Mouse (Mus musculus): ENCODE measurements around the gene E130308A19Rik. TPM values are rescaled to one million over a fixed set of nuclear protein-coding genes. Genes with fewer than 3 reads are reported as not detected.

The E130308A19Rik gene
- total and polyA plus RNA-seq, 2 experiments from 2014 or later: 22.6 to 24.9 TPM

DNA sequence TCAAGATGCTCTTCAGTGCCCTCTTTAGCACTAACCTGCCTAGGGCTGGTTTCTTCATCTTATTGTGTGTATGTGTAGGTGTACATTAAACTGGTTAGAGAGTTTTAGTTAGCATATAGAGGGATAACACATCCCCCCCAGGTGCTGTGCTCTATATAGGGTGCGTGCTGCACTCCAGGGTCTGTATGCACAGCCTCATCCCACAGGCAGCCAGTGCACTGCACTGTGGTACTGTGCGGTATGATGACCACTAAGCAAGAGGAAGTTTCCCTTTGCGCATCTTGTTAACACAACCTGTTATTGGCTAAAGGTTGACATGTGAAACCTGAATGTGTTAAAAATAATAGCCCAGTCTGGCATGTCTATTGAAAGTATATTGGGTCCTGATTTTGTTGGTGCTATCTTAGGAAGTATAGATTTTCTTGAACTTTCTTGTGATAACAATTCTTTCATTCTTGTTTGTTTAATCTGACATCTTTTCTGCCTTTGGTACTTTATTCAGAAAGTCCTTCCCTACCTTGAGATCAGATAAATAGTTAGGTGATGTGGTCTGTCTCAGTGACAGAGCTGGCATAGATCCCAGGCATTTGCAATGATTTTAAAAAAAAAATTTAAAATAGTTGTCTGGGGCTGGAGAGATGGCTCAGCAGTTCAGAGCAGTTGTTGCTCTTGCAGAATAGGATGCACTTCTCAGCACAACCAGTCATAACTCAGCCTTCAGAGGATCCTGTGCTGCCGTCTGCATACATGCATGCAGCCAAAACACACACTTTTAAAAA lies 73.2 kb downstream of the E130308A19Rik start:
- H3K36me3 ChIP-seq (ENCODE audit: insufficient read depth): no peaks in the 10 kb centered on the region
- no peaks in the 10 kb centered on the region for H3K4me1 ChIP-seq (ENCODE audit: insufficient read depth)
- 89% methylated on average over 4 of the region's 4 CpGs for WGBS
- no peak for ATAC-seq
- no peaks in the 10 kb centered on the region for H3K27me3 ChIP-seq (ENCODE audit: insufficient read depth, low read length)
- TF ChIP-seq CTCF (IDR thresholded peaks at IDR 0.05; ENCODE audit: low read depth): no peak
- H3K9ac ChIP-seq: no peak overlapping the region
- H3K4me2 ChIP-seq (ENCODE audit: low read depth): no peak overlapping the region
- no peak overlapping the region for H3K27ac ChIP-seq (ENCODE audit: low read depth, low read length)
- no peak for DNase-seq
- no peaks in the 10 kb centered on the region for H3K9me3 ChIP-seq (ENCODE audit: low read length)
- no peak overlapping the region for H3K4me3 ChIP-seq (ENCODE audit: low read depth, low read length)

DNA sequence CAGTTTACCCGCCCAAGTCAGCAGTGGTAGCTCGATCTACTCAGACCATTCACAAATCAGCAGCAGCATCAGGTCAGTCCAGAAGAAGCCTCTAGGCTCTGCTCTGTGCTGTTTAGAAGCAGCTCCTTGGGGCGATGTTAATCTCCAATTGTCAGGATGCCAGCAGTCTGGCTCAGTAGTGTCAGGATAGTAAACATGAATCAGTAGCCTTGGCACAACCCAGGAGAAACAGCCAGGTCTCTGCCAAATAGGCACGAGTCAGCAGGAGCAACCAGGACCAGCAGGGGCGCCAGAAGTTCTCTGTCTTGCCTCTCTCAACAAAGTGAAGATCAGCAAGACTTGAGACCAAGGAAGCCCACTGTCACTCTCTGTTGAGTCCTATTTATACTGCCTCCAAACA lies 83.3 kb downstream of the E130308A19Rik start:
- H3K4me1 ChIP-seq (ENCODE audit: insufficient read depth): no peaks in the 10 kb centered on the region
- H3K27ac ChIP-seq (ENCODE audit: low read depth, low read length): no peak overlapping the region
- ATAC-seq (peak; percentile 55), DNase-seq (peak; percentile 6)
- H3K9ac ChIP-seq: no peak overlapping the region
- H3K4me3 ChIP-seq (ENCODE audit: low read depth, low read length): no peak overlapping the region
- no peaks in the 10 kb centered on the region for H3K27me3 ChIP-seq (ENCODE audit: insufficient read depth, low read length)
- no peaks in the 10 kb centered on the region for H3K36me3 ChIP-seq (ENCODE audit: insufficient read depth)
- no peaks in the 10 kb centered on the region for H3K9me3 ChIP-seq (ENCODE audit: low read length)
- no peak for TF ChIP-seq CTCF (IDR thresholded peaks at IDR 0.05; ENCODE audit: low read depth)
- 60% methylated on average over 5 of the region's 5 CpGs for WGBS
- H3K4me2 ChIP-seq (ENCODE audit: low read depth): no peak overlapping the region

DNA sequence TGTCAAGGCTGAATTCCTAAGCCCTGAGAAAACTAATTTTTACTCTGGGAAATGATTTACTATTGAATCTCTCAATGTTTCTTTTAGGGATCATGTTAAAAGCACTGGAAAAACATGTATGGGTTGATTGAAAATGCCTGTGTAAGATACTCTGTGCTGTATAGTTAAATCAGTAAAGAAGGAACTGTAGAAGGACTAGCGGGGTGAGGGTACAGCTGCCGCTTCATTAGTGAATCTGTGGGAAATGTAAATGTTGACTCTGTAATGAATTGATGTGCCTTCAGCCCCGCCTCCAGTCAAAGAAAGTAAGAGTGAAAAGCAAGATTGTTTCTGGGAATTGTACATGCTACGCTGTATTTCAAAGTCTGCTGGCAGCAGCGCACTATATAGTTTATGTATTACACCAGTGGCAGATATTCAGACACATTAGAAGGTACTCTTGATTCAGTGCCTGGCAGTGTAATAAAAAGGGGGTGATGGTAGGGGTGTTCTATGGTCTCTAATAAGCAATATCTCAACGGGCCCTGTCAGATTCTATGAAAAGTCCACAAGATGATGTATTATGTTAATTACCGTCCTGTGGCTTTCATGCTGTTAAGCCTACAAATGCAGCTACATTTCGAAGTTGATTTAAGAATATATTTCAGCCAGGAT lies 84.9 kb downstream of the E130308A19Rik start:
- Histone ChIP-seq H3K4me2 (ENCODE audit: low read depth) (no peak overlapping the region), H3K4me1 (ENCODE audit: insufficient read depth) (no peaks in the 10 kb centered on the region), H3K27ac (ENCODE audit: low read depth, low read length) (no peak overlapping the region), H3K9me3 (ENCODE audit: low read length) (no peaks in the 10 kb centered on the region), H3K27me3 (ENCODE audit: insufficient read depth, low read length) (no peaks in the 10 kb centered on the region), H3K4me3 (ENCODE audit: low read depth, low read length) (no peak overlapping the region), H3K9ac (no peak overlapping the region), H3K36me3 (ENCODE audit: insufficient read depth) (no peaks in the 10 kb centered on the region)
- DNase-seq (peak; percentile 5), ATAC-seq (peak; percentile 40; the same call in 1 of the 2 replicates)
- TF ChIP-seq CTCF (IDR thresholded peaks at IDR 0.05; ENCODE audit: low read depth): no peak
- WGBS: 33% methylated on average over 8 of the region's 8 CpGs

DNA sequence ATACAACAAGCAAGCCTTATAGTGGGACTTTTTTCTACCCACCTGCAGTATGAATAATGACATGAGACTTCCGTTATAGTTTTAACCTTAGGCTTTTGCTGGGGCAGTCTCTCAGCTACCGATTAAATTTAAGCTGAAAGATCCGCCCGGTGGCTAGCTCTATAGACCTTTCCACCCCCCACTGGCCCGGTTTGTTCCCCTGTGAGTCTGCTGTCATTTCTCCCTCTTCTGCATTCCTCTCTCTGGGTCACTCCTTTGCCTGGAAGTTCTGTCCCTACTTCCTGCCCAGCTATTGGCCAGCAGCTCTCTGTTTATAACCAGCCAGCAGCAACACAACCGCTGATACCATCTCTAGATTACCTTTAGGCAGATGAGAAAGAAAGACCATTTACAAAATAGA lies 86.4 kb downstream of the E130308A19Rik start:
- no peaks in the 10 kb centered on the region for H3K36me3 ChIP-seq (ENCODE audit: insufficient read depth)
- H3K27me3 ChIP-seq (ENCODE audit: insufficient read depth, low read length): no peaks in the 10 kb centered on the region
- WGBS: 52% methylated on average over 6 of the region's 6 CpGs
- H3K4me3 ChIP-seq (ENCODE audit: low read depth, low read length): no peak overlapping the region
- no peaks in the 10 kb centered on the region for H3K4me1 ChIP-seq (ENCODE audit: insufficient read depth)
- no peak overlapping the region for H3K9ac ChIP-seq
- no peak for TF ChIP-seq CTCF (IDR thresholded peaks at IDR 0.05; ENCODE audit: low read depth)
- no peak for DNase-seq
- no peaks in the 10 kb centered on the region for H3K9me3 ChIP-seq (ENCODE audit: low read length)
- no peak for ATAC-seq
- H3K4me2 ChIP-seq (ENCODE audit: low read depth): no peak overlapping the region
- H3K27ac ChIP-seq (ENCODE audit: low read depth, low read length): no peak overlapping the region

DNA sequence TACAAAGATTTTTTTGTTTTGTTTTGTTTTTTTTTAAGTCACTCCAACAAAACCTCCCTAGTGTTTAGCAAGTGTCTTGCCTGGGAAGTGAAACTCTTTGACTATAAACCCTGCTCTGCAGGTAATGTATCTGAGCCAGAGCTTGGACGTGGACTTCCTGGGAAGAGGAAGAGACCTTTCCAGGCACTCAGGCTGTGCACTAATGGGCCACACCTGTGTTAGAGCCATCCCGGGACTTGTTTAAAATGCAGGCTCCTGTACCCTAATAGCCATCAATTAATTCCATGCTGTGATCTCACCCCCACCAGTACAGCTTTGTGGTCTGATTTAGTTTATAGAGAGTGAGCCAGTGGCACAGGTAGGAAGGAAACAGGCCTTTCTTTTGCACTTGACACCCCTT lies 86.9 kb downstream of the E130308A19Rik start:
- Histone ChIP-seq H3K36me3 (ENCODE audit: insufficient read depth) (no peaks in the 10 kb centered on the region), H3K9me3 (ENCODE audit: low read length) (no peaks in the 10 kb centered on the region), H3K27me3 (ENCODE audit: insufficient read depth, low read length) (no peaks in the 10 kb centered on the region), H3K27ac (ENCODE audit: low read depth, low read length) (no peak overlapping the region), H3K4me1 (ENCODE audit: insufficient read depth) (no peaks in the 10 kb centered on the region), H3K4me3 (ENCODE audit: low read depth, low read length) (no peak overlapping the region), H3K4me2 (ENCODE audit: low read depth) (no peak overlapping the region), H3K9ac (no peak overlapping the region)
- ATAC-seq (no peak), DNase-seq (no peak)
- TF ChIP-seq CTCF (IDR thresholded peaks at IDR 0.05; ENCODE audit: low read depth): no peak
- WGBS: 52% methylated on average over 2 of the region's 2 CpGs

DNA sequence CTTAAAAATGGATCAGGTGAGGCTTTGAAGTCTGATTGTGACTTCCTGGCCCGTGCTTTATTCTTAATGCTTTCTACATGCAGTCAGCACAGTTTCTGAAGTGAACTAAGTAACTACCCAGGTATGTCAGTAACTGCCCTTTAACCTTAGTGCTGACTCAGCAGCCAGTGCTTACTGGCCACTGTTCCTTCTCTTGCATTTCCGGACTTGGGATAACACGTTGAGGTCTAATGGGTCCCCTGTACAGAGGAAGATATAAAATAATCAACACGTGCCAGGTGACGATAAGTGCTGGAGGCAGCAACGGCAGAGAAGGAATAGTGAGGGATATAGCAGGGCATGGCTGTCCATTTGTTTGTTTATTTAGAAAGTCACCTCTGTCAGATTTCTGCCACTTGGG lies 88.5 kb downstream of the E130308A19Rik start:
- Histone ChIP-seq H3K36me3 (ENCODE audit: insufficient read depth) (no peaks in the 10 kb centered on the region), H3K9me3 (ENCODE audit: low read length) (no peaks in the 10 kb centered on the region), H3K4me2 (ENCODE audit: low read depth) (no peak overlapping the region), H3K27me3 (ENCODE audit: insufficient read depth, low read length) (no peaks in the 10 kb centered on the region), H3K4me1 (ENCODE audit: insufficient read depth) (no peaks in the 10 kb centered on the region), H3K9ac (no peak overlapping the region), H3K27ac (ENCODE audit: low read depth, low read length) (no peak overlapping the region), H3K4me3 (ENCODE audit: low read depth, low read length) (no peak overlapping the region)
- DNase-seq (no peak), ATAC-seq (no peak)
- WGBS: 87% methylated on average over 6 of the region's 6 CpGs
- TF ChIP-seq CTCF (IDR thresholded peaks at IDR 0.05; ENCODE audit: low read depth): no peak

DNA sequence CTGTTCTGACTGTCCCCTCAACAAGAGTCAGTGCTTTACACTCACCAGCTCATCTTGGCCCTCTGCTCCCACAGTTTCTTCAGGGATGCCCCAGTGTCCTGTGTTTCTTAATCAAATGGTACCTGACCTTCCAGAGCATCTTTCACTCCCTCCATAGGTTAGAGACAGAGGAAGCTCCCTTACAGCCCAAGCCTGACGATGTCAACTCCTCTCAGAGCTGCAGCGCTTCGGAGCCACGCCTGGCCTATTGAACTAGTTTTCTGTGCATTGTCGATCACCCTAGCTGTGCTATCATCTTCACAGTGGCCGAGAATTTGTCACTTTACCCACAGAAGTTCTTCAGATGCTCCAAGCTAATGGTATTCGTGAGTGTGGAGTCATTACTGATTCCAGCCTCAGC lies 88.9 kb downstream of the E130308A19Rik start:
- WGBS: 68% methylated on average over 7 of the region's 7 CpGs

More for the DNA sequence above, 88.9 kb downstream of the E130308A19Rik start:
- Histone ChIP-seq H3K27me3 (ENCODE audit: insufficient read depth, low read length) (no peaks in the 10 kb centered on the region), H3K4me3 (ENCODE audit: low read depth, low read length) (no peak overlapping the region), H3K9ac (no peak overlapping the region), H3K27ac (ENCODE audit: low read depth, low read length) (no peak overlapping the region), H3K4me2 (ENCODE audit: low read depth) (no peak overlapping the region), H3K9me3 (ENCODE audit: low read length) (no peaks in the 10 kb centered on the region), H3K4me1 (ENCODE audit: insufficient read depth) (no peaks in the 10 kb centered on the region), H3K36me3 (ENCODE audit: insufficient read depth) (no peaks in the 10 kb centered on the region)
- no peak for TF ChIP-seq CTCF (IDR thresholded peaks at IDR 0.05; ENCODE audit: low read depth)
- ATAC-seq (no peak), DNase-seq (no peak)
